Mouse (Mus musculus) erythroblast, embryonic 14.5 days (primary cell): Measurements from ENCODE around the gene Hs6st1.

Source experiments
- GATA1 ChIP-seq: IDR thresholded peaks from 2 replicates; pipeline ENCODE4 v1.6.1; 2012; ENCODE audit warnings: low read length, inconsistent platforms, mixed read lengths
- TAL1 ChIP-seq: IDR thresholded peaks from 3 replicates; pipeline ENCODE4 v1.6.1; 2012; ENCODE audit warnings: low read length, inconsistent platforms, mixed read lengths

GRCm38 (mm10) chr1:36132211-36132610 lies 64.0 kb downstream of the Hs6st1 start:
- TF ChIP-seq GATA1 (no peak), TAL1 (no peak)
